Comparison of ENCODE assay signal across 9 mouse cellular contexts in genomic region chr7:25315306-25316041, GRCm38 (mm10). TPM values are rescaled to one million over a fixed set of nuclear protein-coding genes. Genes with fewer than 3 reads are reported as not detected.
DNase-seq lines count a peak whose midpoint lies in the region; ATAC-seq lines count a peak whose summit lies in the region.
"Had no signal": no experiment of that assay in that cellular context is flagged by ENCODE, and none has a peak within 500 bp of the region (broad histone marks: within the 10 kb centered on the region; RNA-seq: fewer than 3 reads in every experiment).

No protein-coding gene starts in this region.

- ATAC-seq in embryonic facial prominence, embryonic 15.5 days (ENCODE audit: insufficient number of reproducible peaks, low FRiP score, low TSS enrichment, low read depth) = no peak
- ATAC-seq in midbrain, embryonic 13.5 days = no peak
- ATAC-seq in frontal cortex, adult (ENCODE audit: low TSS enrichment) = no peak
- no peak for ATAC-seq in activated CD4-positive, CD25-positive, alpha-beta regulatory T cell, adult 4 months

- peak; percentile 34 to 72 for DNase-seq in left cerebral cortex, postnatal 10 days (ENCODE audit: extremely low spot score in 1 of 2, low spot score in 2 of 2)
- DNase-seq in left cerebral cortex, postnatal 14 days (ENCODE audit: low spot score in 2 of 2) = no peak
- DNase-seq in ZHBTc4 (ENCODE audit: low read depth, low spot score) = peak; percentile 62
- peak; percentile 22 for DNase-seq in kidney, adult 9 months

- under 1% methylated on average over 67 of the region's 69 CpGs for WGBS in embryonic facial prominence, embryonic 15.5 days
- under 1% methylated on average over 63 of the region's 69 CpGs for WGBS in midbrain, embryonic 13.5 days

- intact Hi-C loops in left cerebral cortex, postnatal 10 days (cut with DNase I) = loop anchor here (5.0 kb wide), 3 partner anchors 33 to 73 kb away; no protein-coding TSS in a partner anchor
- intact Hi-C loops in left cerebral cortex, postnatal 14 days (cut with DNase I) = loop anchor here (2.0 to 10.0 kb wide), 3 partner anchors 33 to 231 kb away; no protein-coding TSS in a partner anchor

- H3K36me3 ChIP-seq in embryonic facial prominence, embryonic 15.5 days = no peaks in the 10 kb centered on the region
- peaks cover 10% of the 10 kb centered on the region; the same call in 1 of the 2 replicates for H3K36me3 ChIP-seq in midbrain, embryonic 13.5 days

- H3K9me3 ChIP-seq in embryonic facial prominence, embryonic 15.5 days (replicated peaks) = no peaks in the 10 kb centered on the region
- H3K9me3 ChIP-seq in midbrain, embryonic 13.5 days = no peaks in the 10 kb centered on the region

- H3K4me1 ChIP-seq in embryonic facial prominence, embryonic 15.5 days = peaks cover 35% of the 10 kb centered on the region
- H3K4me1 ChIP-seq in midbrain, embryonic 13.5 days (replicated peaks) = peaks cover 40% of the 10 kb centered on the region

- peak overlapping the region; percentile 53 for H3K4me3 ChIP-seq in embryonic facial prominence, embryonic 15.5 days (replicated peaks)
- H3K4me3 ChIP-seq in midbrain, embryonic 13.5 days (replicated peaks) = peak overlapping the region; percentile 73

- H3K4me2 ChIP-seq in embryonic facial prominence, embryonic 15.5 days (replicated peaks) = peak overlapping the region; percentile 96
- H3K4me2 ChIP-seq in midbrain, embryonic 13.5 days (replicated peaks) = peak overlapping the region; percentile 66

- H3K27me3 ChIP-seq in embryonic facial prominence, embryonic 15.5 days = peaks cover 49% of the 10 kb centered on the region
- peaks cover 51% of the 10 kb centered on the region for H3K27me3 ChIP-seq in midbrain, embryonic 13.5 days

- H3K9ac ChIP-seq in embryonic facial prominence, embryonic 15.5 days = peak overlapping the region; percentile 26
- H3K9ac ChIP-seq in midbrain, embryonic 13.5 days (replicated peaks) = peak overlapping the region; percentile 62

- H3K27ac ChIP-seq in embryonic facial prominence, embryonic 15.5 days (replicated peaks) = peak overlapping the region; percentile 13; the same call in 1 of the 2 replicates
- H3K27ac ChIP-seq in midbrain, embryonic 13.5 days = peak overlapping the region; percentile 88; the same call in 1 of the 2 replicates

RNA-seq across cellular contexts. Expression of gene Megf8, which starts 1.5 kb away (rescaled TPM):
- total RNA-seq in left cerebral cortex, postnatal 10 days (2021) = 10 to 100 TPM; 90.4 to 91.8 TPM
- total RNA-seq in left cerebral cortex, postnatal 14 days (2021) = 10 to 100 TPM; 97.4 to 97.8 TPM
- polyA plus RNA-seq in embryonic facial prominence, embryonic 15.5 days (2015; fragmentation: Nextera tagmentation; extraction: Ambion mirVana) = 16.4 and 17.3 TPM in 2 replicates
- polyA plus RNA-seq in midbrain, embryonic 13.5 days (2015; fragmentation: Nextera tagmentation; extraction: Ambion mirVana) = 18.9 and 19.8 TPM in 2 replicates
- polyA plus RNA-seq in activated CD4-positive, CD25-positive, alpha-beta regulatory T cell, adult 4 months (2017; shearing (Covaris generic)) = under 1 TPM in 1 of 2 experiments, not detected in 1; 0.03 TPM

RNA-seq across cellular contexts. Expression of gene Tmem145, which starts 9.6 kb away (rescaled TPM):
- total RNA-seq in left cerebral cortex, postnatal 10 days (2021) = 10 to 100 TPM; 89.2 to 91.0 TPM
- 10 to 100 TPM; 70.9 to 76.8 TPM for total RNA-seq in left cerebral cortex, postnatal 14 days (2021)
- polyA plus RNA-seq in embryonic facial prominence, embryonic 15.5 days (2015; fragmentation: Nextera tagmentation; extraction: Ambion mirVana) = 1.2 and 1.8 TPM in 2 replicates
- polyA plus RNA-seq in midbrain, embryonic 13.5 days (2015; fragmentation: Nextera tagmentation; extraction: Ambion mirVana) = 41.1 and 47.1 TPM in 2 replicates
- not detected for polyA plus RNA-seq in activated CD4-positive, CD25-positive, alpha-beta regulatory T cell, adult 4 months (2017; shearing (Covaris generic))

RNA-seq across cellular contexts. Expression of gene Prr19, which starts 14.3 kb away (rescaled TPM):
- total RNA-seq in left cerebral cortex, postnatal 10 days (2021) = under 1 TPM in 1 of 2 experiments, not detected in 1; 0.28 TPM
- under 1 TPM in 1 of 2 experiments, not detected in 1; 0.29 TPM for total RNA-seq in left cerebral cortex, postnatal 14 days (2021)
- 0.49 and 0.65 TPM in 2 replicates for polyA plus RNA-seq in embryonic facial prominence, embryonic 15.5 days (2015; fragmentation: Nextera tagmentation; extraction: Ambion mirVana)
- polyA plus RNA-seq in midbrain, embryonic 13.5 days (2015; fragmentation: Nextera tagmentation; extraction: Ambion mirVana) = 2.1 and 3.1 TPM in 2 replicates
- not detected for polyA plus RNA-seq in activated CD4-positive, CD25-positive, alpha-beta regulatory T cell, adult 4 months (2017; shearing (Covaris generic))
- polyA plus RNA-seq: large intestine, adult 2 months had no signal

RNA-seq across cellular contexts. Expression of gene Pafah1b3, which starts 17.7 kb away (rescaled TPM):
- 10 to 100 TPM; 64.1 to 67.5 TPM for total RNA-seq in left cerebral cortex, postnatal 10 days (2021)
- 10 to 100 TPM; 25.2 to 32.2 TPM for total RNA-seq in left cerebral cortex, postnatal 14 days (2021)
- 213 and 216 TPM in 2 replicates for polyA plus RNA-seq in embryonic facial prominence, embryonic 15.5 days (2015; fragmentation: Nextera tagmentation; extraction: Ambion mirVana)
- 665 and 668 TPM in 2 replicates for polyA plus RNA-seq in midbrain, embryonic 13.5 days (2015; fragmentation: Nextera tagmentation; extraction: Ambion mirVana)
- 10 to 100 TPM; 16.8 to 30.7 TPM for polyA plus RNA-seq in activated CD4-positive, CD25-positive, alpha-beta regulatory T cell, adult 4 months (2017; shearing (Covaris generic))

RNA-seq across cellular contexts. Expression of gene Cic, which starts 48.0 kb away (rescaled TPM):
- 100 to 1,000 TPM; 244 to 271 TPM for total RNA-seq in left cerebral cortex, postnatal 10 days (2021)
- total RNA-seq in left cerebral cortex, postnatal 14 days (2021) = 100 to 1,000 TPM; 246 to 255 TPM
- 46.3 and 50.6 TPM in 2 replicates for polyA plus RNA-seq in embryonic facial prominence, embryonic 15.5 days (2015; fragmentation: Nextera tagmentation; extraction: Ambion mirVana)
- polyA plus RNA-seq in midbrain, embryonic 13.5 days (2015; fragmentation: Nextera tagmentation; extraction: Ambion mirVana) = 37.6 and 44.2 TPM in 2 replicates
- polyA plus RNA-seq in activated CD4-positive, CD25-positive, alpha-beta regulatory T cell, adult 4 months (2017; shearing (Covaris generic)) = 10 to 100 TPM; 23.2 to 26.0 TPM

Comparison
In these comparisons a context has a peak if more than half of its experiments do, and no peak if none do; other contexts are left out.
1. DNase-seq: peak in left cerebral cortex, postnatal 10 days (2 of 2), ZHBTc4 (single experiment) and kidney, adult 9 months (single experiment); none in left cerebral cortex, postnatal 14 days (0 of 2).
2. RNA of gene Megf8, which starts 1.5 kb away (polyA plus RNA-seq): 18.9 to 19.8 TPM in midbrain, embryonic 13.5 days and 16.4 to 17.3 TPM in embryonic facial prominence, embryonic 15.5 days; 0.03 TPM in activated CD4-positive, CD25-positive, alpha-beta regulatory T cell, adult 4 months; every median in the first group is over 10 times any median in the second.
3. RNA of gene Tmem145, which starts 9.6 kb away (polyA plus RNA-seq): 41.1 to 47.1 TPM in midbrain, embryonic 13.5 days; 1.2 to 1.8 TPM in embryonic facial prominence, embryonic 15.5 days and not detected in activated CD4-positive, CD25-positive, alpha-beta regulatory T cell, adult 4 months; every median in the first group is over 10 times any median in the second.